Mouse (Mus musculus) kidney, adult 2 months (tissue): Measurements from ENCODE around the gene Hsd17b1.

Source experiments
- CTCF ChIP-seq: fragments of 200-500 bp; conservative IDR thresholded peaks from 2 replicates; pipeline ENCODE4 v1.5.1; 2011; ENCODE audit warnings: low read depth, mild to moderate bottlenecking, control low read depth, low read length, moderate library complexity, mixed read lengths; ENCODE audit not compliant: insufficient read depth, insufficient read length
- POLR2A ChIP-seq: fragments of 200-500 bp; IDR thresholded peaks from one replicate; pipeline ENCODE4 v1.6.1; 2011; ENCODE audit warnings: low read depth, low read length, control low read depth

DNA sequence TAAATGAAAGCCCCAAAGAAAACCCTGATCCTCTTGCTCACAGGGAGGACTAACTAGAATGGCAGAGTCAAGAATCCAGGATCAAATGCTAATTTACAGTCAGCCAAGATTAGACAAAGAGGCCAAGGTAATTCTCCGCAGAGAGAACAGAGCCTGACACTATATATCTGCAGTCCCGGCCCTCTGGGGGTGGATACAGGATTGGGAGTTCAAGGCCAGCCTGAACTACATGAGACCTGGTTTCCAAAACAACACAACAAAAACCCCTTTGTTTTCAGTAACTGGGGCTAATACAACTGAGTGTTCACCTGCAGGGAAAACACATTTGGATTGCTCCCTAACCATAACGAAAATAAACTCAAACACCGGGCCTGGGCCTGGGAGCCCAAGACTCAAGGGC, 13.7 kb upstream of the Hsd17b1 start:
- no peak for TF ChIP-seq CTCF
- TF ChIP-seq POLR2A = no peak
